Mouse (Mus musculus): ENCODE data around the gene Synm. TPM values are rescaled to one million over a fixed set of nuclear protein-coding genes. Genes with fewer than 3 reads are reported as not detected.
A peak's percentile ranks its signal among the peaks of the same experiment; 100 is the strongest.

The Synm gene
- 5.2 and 7.0 TPM in 2 replicates for polyA plus RNA-seq (2015; fragmentation: Nextera tagmentation; extraction: Ambion mirVana)

GRCm38 (mm10) chr7:67759629-67759995 lies at the start of gene Synm:
TSS of gene Synm (minus strand) at chr7:67759742.
- H3K27ac ChIP-seq = peak within 1 kb of the TSS; percentile 80
- H3K4me3 ChIP-seq = peak within 1 kb of the TSS; percentile 64
- peaks cover 24% of the 10 kb centered on the region for H3K27me3 ChIP-seq
- peak within 1 kb of the TSS; percentile 98 for H3K4me2 ChIP-seq
- no peaks in the 10 kb centered on the region for H3K36me3 ChIP-seq
- H3K9ac ChIP-seq = peak within 1 kb of the TSS; percentile 77
- under 1% methylated on average over 37 of the region's 37 CpGs for WGBS
- H3K4me1 ChIP-seq (replicated peaks) = peaks cover 18% of the 10 kb centered on the region
- no peaks in the 10 kb centered on the region for H3K9me3 ChIP-seq
- ATAC-seq (ENCODE audit: low FRiP score) = peak; percentile 92

GRCm38 (mm10) chr7:67803857-67804215 lies 44.3 kb upstream of the Synm start:
- Histone ChIP-seq H3K27me3 (peaks cover 19% of the 10 kb centered on the region; the same call in 1 of the 2 replicates), H3K9me3 (no peaks in the 10 kb centered on the region), H3K36me3 (no peaks in the 10 kb centered on the region), H3K4me1 (replicated peaks) (peaks cover 9% of the 10 kb centered on the region), H3K27ac (no peak overlapping the region), H3K4me3 (peak overlapping the region; percentile 36), H3K4me2 (peak overlapping the region; percentile 58), H3K9ac (peak overlapping the region; percentile 63)
- 27% methylated on average over 12 of the region's 13 CpGs for WGBS
- ATAC-seq (ENCODE audit: low FRiP score) = peak; percentile 74

GRCm38 (mm10) chr7:67803015-67803856 lies 43.7 kb upstream of the Synm start:
- Histone ChIP-seq H3K4me1 (replicated peaks) (peaks cover 9% of the 10 kb centered on the region), H3K9me3 (no peaks in the 10 kb centered on the region), H3K36me3 (no peaks in the 10 kb centered on the region), H3K4me2 (peak overlapping the region; percentile 58), H3K27me3 (peaks cover 19% of the 10 kb centered on the region; the same call in 1 of the 2 replicates), H3K27ac (no peak overlapping the region), H3K9ac (peak overlapping the region; percentile 63; the same call in 1 of the 2 replicates), H3K4me3 (peak overlapping the region; percentile 36)
- ATAC-seq (ENCODE audit: low FRiP score) = peak; percentile 82
- WGBS = 17% methylated on average over 28 of the region's 28 CpGs

- Histone ChIP-seq H3K9me3 (no peaks in the 10 kb centered on the region), H3K4me3 (no peak overlapping the region), H3K4me1 (replicated peaks) (peaks cover 9% of the 10 kb centered on the region), H3K36me3 (no peaks in the 10 kb centered on the region), H3K27me3 (peaks cover 18% of the 10 kb centered on the region; the same call in 1 of the 2 replicates), H3K4me2 (no peak overlapping the region), H3K27ac (no peak overlapping the region), H3K9ac (no peak overlapping the region)
- no peak for ATAC-seq (ENCODE audit: low FRiP score)
- 58% methylated on average over 4 of the region's 4 CpGs for whole genome bisulfite sequencing
Observed at GRCm38 (mm10) chr7:67801022-67801421, 41.5 kb upstream of the Synm start.

- H3K4me2 ChIP-seq = no peak overlapping the region
- no peak overlapping the region for H3K9ac ChIP-seq
Observed at GRCm38 (mm10) chr7:67800547-67800946, 41.0 kb upstream of the Synm start.

GRCm38 (mm10) chr7:67798476-67798875 lies 38.9 kb upstream of the Synm start:
- H3K27ac ChIP-seq = no peak overlapping the region
- no peak for ATAC-seq (ENCODE audit: low FRiP score)
- peaks cover 3% of the 10 kb centered on the region for H3K4me1 ChIP-seq (replicated peaks)
- no peak overlapping the region for H3K9ac ChIP-seq
- H3K36me3 ChIP-seq = no peaks in the 10 kb centered on the region
- 90% methylated on average over 4 of the region's 4 CpGs for WGBS
- H3K27me3 ChIP-seq = peaks cover 15% of the 10 kb centered on the region; the same call in 1 of the 2 replicates
- H3K9me3 ChIP-seq = no peaks in the 10 kb centered on the region
- no peak overlapping the region for H3K4me3 ChIP-seq
- H3K4me2 ChIP-seq = no peak overlapping the region

More at GRCm38 (mm10) chr7:67800547-67800946, 41.0 kb upstream of the Synm start:
- Histone ChIP-seq H3K4me1 (replicated peaks) (peaks cover 9% of the 10 kb centered on the region), H3K36me3 (no peaks in the 10 kb centered on the region), H3K4me3 (no peak overlapping the region), H3K27me3 (peaks cover 15% of the 10 kb centered on the region; the same call in 1 of the 2 replicates), H3K9me3 (no peaks in the 10 kb centered on the region), H3K27ac (no peak overlapping the region)
- ATAC-seq (ENCODE audit: low FRiP score) = no peak
- 90% methylated on average over 6 of the region's 6 CpGs for WGBS

- no peak overlapping the region for H3K4me2 ChIP-seq
- no peak overlapping the region for H3K9ac ChIP-seq
- no peaks in the 10 kb centered on the region for H3K9me3 ChIP-seq
- no peak for ATAC-seq (ENCODE audit: low FRiP score)
- no peak overlapping the region for H3K27ac ChIP-seq
- H3K36me3 ChIP-seq = no peaks in the 10 kb centered on the region
- no peaks in the 10 kb centered on the region for H3K4me1 ChIP-seq (replicated peaks)
- H3K27me3 ChIP-seq = 0 out of 2 replicates have a peak, but pooled peaks cover 3% of the 10 kb centered on the region
- no peak overlapping the region for H3K4me3 ChIP-seq
- 47% methylated on average over 8 of the region's 8 CpGs for WGBS
Observed at GRCm38 (mm10) chr7:67797065-67797464, 37.5 kb upstream of the Synm start.

GRCm38 (mm10) chr7:67793449-67793848 lies 33.9 kb upstream of the Synm start:
- no peak overlapping the region for H3K4me2 ChIP-seq
- H3K4me1 ChIP-seq (replicated peaks) = no peaks in the 10 kb centered on the region
- H3K9ac ChIP-seq = no peak overlapping the region
- no peak overlapping the region for H3K4me3 ChIP-seq
- ATAC-seq (ENCODE audit: low FRiP score) = no peak
- H3K27me3 ChIP-seq = no peaks in the 10 kb centered on the region
- no peaks in the 10 kb centered on the region for H3K9me3 ChIP-seq
- no peaks in the 10 kb centered on the region for H3K36me3 ChIP-seq
- no peak overlapping the region for H3K27ac ChIP-seq
- WGBS = 75% methylated on average over 7 of the region's 7 CpGs

GRCm38 (mm10) chr7:67791256-67791655 lies 31.7 kb upstream of the Synm start:
- Histone ChIP-seq H3K4me3 (no peak overlapping the region), H3K36me3 (no peaks in the 10 kb centered on the region), H3K27me3 (no peaks in the 10 kb centered on the region), H3K4me2 (no peak overlapping the region), H3K27ac (no peak overlapping the region), H3K4me1 (replicated peaks) (no peaks in the 10 kb centered on the region), H3K9me3 (no peaks in the 10 kb centered on the region), H3K9ac (no peak overlapping the region)
- ATAC-seq (ENCODE audit: low FRiP score) = no peak
- WGBS = 59% methylated on average over 7 of the region's 7 CpGs

GRCm38 (mm10) chr7:67788713-67789112 lies 29.2 kb upstream of the Synm start:
- Histone ChIP-seq H3K4me2 (no peak overlapping the region), H3K27ac (no peak overlapping the region), H3K9ac (no peak overlapping the region), H3K27me3 (no peaks in the 10 kb centered on the region), H3K9me3 (no peaks in the 10 kb centered on the region), H3K36me3 (no peaks in the 10 kb centered on the region), H3K4me1 (replicated peaks) (no peaks in the 10 kb centered on the region), H3K4me3 (no peak overlapping the region)
- 18% methylated on average over 10 of the region's 10 CpGs for WGBS
- no peak for ATAC-seq (ENCODE audit: low FRiP score)

GRCm38 (mm10) chr7:67787861-67788260 lies 28.3 kb upstream of the Synm start:
- Histone ChIP-seq H3K4me1 (replicated peaks) (no peaks in the 10 kb centered on the region), H3K4me2 (no peak overlapping the region), H3K27me3 (no peaks in the 10 kb centered on the region), H3K4me3 (no peak overlapping the region), H3K36me3 (no peaks in the 10 kb centered on the region), H3K9me3 (no peaks in the 10 kb centered on the region), H3K27ac (no peak overlapping the region), H3K9ac (no peak overlapping the region)
- ATAC-seq (ENCODE audit: low FRiP score) = no peak
- WGBS = 62% methylated on average over 2 of the region's 2 CpGs

GRCm38 (mm10) chr7:67776636-67777305 lies 17.2 kb upstream of the Synm start:
- no peak for ATAC-seq (ENCODE audit: low FRiP score)

More at GRCm38 (mm10) chr7:67776636-67777305, 17.2 kb upstream of the Synm start:
- Histone ChIP-seq H3K27me3 (no peaks in the 10 kb centered on the region), H3K4me2 (no peak overlapping the region), H3K9me3 (no peaks in the 10 kb centered on the region), H3K4me1 (replicated peaks) (no peaks in the 10 kb centered on the region), H3K9ac (no peak overlapping the region), H3K4me3 (no peak overlapping the region), H3K27ac (no peak overlapping the region), H3K36me3 (no peaks in the 10 kb centered on the region)
- WGBS = 57% methylated on average over 12 of the region's 12 CpGs

Measured in hindbrain, embryonic 13.5 days (tissue).